Mouse (Mus musculus) neural tube, embryonic 10.5 days (tissue): ENCODE measurements around the gene Sema6d.
"Not testable (repeated sequence)": the region's sequence is repeated elsewhere in the genome, so short reads cannot be mapped to it uniquely, and the experiment has no call there.

ENCODE experiments used
- DNase-seq: peaks from one replicate; pipeline ENCODE4 v3.0.0-alpha.2; 2017; ENCODE audit warnings: low spot score; ENCODE audit errors: extremely low spot score

Sema6d gene

DNA sequence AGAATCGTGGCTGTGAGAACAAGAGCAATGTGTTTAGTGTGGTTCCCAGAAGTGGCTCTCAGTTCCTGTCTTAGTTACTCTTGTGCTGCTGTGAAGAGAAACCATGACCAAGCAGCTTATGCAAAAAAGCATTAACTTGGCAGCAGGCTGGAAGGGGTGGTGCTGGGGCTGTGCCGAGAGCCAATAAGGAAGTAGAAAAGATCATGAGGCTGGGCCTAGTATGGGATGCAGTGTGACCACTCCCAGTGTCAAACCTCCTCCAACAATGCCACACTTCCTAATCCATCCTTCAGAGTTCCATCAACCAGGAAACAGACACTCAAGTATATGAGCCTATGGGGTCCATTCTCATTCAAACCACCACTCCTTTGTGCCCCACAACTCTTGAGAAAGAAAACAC lies 199.6 kb downstream of the Sema6d start:
- no peak for DNase-seq

DNA sequence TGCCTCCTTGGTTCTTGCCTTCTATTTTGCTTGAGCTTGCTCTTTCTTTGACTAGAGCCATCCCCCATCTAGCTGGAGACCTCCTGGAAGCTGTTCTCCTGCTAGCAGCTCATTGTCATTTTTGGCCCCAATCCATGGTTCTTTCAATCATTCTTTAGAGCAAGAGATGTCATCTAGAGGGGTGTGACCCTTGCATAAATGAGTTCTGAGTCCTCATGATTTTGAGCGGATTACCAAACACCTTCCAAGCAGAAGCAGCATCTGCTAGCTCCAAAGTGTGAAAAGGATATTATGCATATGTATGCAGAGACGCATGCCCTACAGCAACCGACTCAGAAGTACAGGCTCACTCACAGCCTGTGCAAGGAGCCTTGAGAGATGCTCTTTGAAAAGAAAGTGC lies 201.4 kb downstream of the Sema6d start:
- DNase-seq, result no peak

DNA sequence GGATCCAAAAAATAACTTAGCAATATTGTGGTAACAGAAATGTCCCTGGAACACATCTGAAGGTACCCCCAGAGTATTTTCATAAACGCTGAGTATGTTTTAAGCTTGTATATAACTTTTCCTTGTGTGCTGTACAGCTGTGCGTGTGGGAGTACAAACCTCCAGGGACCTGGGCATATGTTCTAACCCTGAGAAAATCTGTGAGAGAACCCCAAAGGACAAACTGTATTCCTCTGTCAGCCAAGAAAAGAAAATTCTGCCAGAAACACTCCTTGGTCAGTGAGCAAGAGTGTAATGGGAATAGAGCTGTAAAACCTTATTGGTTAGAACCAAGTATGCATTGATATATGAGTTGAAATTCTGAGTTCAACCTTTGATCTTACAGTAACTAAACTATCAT lies 203.8 kb downstream of the Sema6d start:
- no peak for DNase-seq

DNA sequence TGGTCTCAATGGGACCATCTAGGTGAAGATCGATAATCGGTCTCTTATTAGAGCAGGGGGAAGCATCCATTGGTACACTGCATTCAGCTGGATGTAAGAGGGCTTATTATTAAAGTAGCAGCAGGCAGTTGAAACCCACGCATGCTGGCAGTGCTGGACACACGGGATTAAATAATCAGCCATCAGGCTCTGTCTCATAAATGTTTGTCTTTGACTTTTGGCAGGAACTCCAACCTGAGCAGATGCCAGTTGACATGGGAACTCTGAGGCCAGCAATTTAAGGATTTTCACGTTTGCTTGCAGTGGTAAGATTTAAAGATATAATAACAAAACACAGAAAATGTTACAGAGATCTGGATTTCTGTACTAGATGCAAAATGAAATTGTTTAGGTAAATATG lies 208.6 kb downstream of the Sema6d start:
- DNase-seq, result no peak

DNA sequence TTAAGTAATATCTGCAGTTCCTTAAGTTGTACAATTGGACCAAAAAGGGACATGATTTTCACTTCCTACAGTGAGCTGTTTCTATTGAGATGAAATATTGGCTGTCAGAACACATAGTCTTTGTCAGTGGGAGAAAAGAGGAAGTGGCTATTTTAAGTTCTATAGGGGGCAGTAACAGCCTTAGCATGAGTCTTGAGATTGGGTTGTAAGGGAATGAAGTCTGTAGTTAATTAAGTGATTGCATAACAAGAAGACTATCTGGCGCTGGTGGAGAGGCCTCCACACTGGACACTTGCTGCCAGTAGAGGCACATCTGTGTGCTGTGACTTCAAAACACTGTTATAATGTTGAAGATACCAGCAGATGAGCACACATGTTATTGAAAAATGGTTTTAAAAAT lies 209.1 kb downstream of the Sema6d start:
- no peak for DNase-seq

DNA sequence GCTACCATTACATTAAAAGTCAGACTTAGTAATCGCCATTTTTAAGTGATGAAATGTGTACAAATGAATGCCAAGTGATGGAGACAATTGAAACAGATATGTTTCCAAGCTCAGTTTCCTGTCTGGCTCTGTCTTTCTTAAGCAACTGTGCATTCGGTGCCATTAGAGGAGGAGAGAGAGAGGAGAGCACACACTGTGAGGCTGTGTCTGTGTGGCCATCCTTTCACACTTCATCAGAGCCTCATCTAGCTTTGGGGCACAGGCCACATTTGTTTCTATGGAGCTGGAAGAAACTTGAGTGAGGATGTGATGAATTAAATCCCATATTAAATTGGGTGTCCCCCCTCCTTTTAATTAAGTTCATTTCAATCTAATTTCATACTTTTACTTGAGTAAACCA lies 218.8 kb downstream of the Sema6d start:
- no peak for DNase-seq

DNA sequence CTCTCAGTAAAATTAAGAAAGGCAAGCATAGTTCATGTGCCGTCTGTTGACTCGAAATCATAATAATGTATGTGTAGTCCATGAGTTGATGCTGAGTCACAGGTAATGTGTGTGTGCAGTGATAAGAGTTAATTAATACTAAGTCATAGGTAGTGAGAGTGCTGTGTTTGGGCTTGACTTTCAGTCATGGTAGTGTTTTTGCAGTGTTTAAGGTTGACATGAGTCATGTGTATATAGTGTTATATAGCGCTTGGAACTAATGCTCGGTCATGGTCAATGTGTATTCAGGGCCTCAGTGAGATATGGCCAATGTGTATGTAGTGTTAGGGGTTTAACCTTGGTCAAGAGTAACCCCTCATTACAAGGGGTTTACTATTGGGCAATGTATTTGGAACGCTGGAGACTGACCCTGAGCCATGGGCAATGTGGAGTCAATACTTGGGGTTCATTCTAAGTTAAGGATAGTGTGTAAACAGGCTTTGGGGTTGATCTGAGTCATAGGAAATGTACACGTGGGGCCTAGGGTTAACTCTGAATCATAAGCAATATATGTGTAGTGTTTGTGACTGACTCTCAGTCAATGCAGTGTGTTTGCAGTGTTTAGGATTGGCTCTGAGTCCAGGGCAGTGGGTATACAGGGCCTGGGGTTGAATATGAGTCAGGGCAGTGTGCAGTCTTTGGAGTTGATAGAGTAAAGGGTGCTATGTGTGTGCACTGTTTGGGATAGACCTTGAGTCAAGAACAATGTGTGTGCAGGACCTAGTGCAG lies 219.8 kb downstream of the Sema6d start:
- no peak for DNase-seq

DNA sequence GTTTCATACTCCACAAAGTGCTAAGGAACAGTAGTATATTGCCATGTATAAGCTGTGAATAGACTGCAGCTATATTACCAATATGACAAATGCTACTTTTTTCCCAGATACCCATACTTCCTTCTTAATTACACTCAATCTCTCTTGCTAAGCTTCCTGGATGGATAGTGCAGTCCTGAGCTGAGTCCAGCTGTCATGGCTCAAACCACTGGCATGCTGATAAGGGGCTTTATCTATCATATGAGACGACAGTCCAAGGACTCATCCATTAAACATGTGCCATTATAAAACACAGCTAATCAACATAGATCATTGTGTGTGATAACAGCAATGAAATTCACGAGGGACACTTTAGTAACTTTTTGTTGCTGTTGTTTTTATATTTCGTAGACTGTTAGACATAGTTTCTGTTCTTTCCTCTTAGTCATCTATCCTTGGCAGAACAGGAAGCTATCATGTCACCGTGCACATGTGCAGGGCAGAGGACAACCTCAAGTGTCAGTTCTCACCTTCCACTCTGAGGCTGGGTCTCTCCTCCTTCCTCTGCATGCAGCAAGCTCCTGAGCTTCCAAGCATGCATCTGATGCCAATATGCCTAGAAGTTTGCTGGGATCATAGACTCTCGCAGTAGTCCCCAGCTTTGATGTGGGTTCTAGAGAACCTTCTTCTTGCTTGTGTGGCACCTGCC lies 232.9 kb downstream of the Sema6d start:
- no peak for DNase-seq

DNA sequence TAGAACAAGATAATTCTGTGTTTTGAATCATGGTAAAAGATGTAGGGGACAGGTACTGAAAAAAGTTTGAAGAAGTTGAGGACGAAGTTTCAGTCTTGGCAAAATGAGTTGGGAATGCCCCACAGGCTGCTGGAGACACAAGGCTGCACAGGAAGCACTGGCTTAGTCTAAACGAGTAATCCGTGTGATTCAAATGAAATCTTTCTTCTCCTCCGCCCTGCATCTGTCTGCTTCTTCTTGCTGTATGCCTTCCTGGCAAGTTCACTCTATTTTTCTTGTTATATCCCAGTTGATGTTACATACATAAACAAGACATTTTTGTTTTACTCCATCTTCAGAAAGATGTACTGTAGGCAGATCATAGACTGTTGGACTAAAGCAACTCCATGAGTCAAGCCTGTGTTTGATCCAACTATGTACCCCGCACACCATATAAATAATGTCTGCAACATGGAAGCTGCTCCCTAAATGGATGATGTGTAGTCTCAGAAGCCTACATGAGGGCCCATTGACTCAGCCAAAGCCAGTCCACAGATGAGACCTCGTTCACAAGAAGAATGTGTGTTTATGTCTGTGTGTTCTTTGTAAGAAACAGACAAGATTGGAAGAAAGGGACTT lies 234.4 kb downstream of the Sema6d start:
- no peak for DNase-seq

DNA sequence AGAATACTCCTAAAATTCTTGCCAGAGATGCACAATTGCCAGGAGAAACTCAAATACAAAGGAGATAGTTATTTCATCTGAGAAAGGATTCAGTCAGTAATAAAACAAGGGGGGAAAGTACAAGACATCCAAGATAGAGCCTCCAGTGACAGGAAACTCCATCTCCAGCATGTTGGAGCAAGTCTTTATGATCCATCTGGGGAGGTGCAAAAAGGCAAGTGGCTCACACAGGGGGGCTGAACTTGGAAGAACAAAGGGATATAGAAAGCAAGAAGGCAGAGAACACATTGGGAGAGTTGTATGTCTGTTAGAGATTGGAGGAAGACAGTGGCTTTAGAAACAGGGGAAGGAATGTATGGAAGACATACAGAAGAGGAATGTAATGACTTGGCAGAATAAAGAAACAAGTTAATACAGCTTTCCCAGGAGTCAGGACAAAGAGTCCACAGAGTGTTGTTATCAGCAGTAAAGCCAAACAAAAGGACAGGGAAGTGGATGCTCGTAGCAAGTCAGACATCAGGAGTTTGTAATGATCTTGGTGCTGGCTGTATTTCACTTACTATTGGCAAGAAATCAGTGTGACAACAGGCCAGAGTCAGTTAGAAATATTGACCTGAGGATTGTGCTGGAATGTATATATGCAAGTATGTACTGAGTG lies 239.8 kb downstream of the Sema6d start:
- no peak for DNase-seq

DNA sequence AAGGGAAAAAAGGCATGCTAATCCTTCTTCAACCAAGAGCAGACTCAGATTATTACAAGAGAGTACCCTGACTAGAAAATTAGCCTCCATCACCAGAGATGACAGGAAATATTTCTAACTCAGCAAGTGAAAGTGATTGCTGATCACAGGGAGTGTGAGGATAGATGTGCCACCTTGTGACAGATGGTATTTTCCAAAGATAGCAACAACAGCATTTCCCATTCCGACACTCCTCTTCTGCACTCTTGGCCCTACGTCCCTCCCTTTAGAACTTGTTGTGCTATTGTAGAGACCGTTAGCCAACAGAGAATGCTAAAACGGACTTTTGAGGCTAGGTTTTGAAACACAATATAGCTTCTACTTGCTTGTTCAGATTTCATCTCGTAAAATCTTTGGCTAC lies 243.1 kb downstream of the Sema6d start:
- DNase-seq, result no peak

DNA sequence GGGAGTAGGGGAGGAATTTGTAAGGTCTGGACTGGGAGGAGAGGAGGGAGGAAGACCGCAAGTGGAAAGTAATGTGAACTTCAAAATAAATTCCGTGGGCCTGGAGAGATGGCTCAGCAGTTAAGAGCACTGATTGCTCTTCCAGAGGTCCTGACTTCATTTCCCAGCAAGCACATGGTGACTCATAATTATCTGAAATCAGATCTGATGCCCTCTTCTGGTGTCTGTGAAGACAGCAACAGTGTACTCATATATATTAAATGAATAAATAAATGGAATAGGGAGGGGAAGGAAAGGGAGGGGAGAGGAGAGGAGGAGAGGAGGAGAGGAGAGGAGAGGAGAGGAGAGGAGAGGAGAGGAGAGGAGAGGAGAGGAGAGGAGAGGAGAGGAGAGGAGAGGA lies 244.9 kb downstream of the Sema6d start:
- DNase-seq, result not testable (repeated sequence)

DNA sequence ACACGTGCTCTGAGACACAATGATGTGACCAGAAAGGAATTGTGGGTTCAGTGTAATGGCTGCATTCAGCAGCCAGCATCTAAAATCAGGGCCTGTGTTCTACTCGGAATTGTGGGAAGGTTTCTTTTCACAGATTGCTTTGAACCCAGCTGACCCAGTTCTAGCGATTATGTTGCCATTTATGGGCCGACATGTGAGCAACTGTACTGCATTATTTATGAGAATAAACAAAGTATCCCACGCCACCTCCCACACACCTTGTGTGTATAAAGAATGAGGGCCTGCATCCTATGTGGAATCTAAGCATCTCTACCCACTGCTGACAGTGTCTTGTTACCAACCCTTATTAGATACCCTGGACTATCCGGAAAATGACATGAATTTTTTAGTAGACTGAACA lies 248.5 kb downstream of the Sema6d start:
- DNase-seq, result no peak

DNA sequence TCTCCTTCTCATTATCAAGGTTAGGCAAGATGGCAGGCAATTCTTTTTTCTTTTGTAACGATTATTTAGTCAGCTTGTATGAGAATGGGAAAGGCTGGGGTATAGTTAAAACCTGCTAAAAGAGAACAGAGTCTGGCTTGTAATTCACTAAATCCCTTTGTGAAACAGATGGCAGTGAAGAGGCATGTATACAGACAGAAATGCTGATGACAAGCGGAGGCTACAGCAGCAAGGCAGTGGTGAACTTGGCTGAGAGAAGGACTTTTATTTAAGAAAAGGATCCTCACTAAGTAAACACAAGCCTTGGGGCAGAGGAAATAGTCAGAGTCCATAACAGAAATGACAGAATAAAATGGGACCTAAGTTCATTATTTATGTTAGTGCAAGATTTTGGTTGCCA lies 264.4 kb downstream of the Sema6d start:
- DNase-seq, result no peak

DNA sequence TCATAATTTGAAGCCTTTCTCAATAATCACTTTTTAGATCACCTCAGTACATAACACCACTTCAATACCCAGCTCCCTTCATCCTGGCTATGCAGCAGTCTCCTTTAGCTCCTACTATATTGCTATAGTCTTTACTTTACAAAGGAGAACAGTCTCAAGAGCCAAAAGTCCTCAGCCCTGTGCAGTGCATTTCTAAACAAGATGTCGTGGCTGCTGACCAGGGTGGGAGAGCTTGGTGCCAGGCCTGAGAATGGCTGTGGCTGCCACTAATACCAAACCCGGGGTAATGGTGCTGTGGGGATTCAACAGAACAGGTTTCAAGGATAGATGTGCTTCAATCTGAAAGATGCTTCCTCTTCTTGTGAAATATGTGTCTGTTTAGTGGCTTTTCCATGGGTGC lies 264.9 kb downstream of the Sema6d start:
- no peak for DNase-seq

DNA sequence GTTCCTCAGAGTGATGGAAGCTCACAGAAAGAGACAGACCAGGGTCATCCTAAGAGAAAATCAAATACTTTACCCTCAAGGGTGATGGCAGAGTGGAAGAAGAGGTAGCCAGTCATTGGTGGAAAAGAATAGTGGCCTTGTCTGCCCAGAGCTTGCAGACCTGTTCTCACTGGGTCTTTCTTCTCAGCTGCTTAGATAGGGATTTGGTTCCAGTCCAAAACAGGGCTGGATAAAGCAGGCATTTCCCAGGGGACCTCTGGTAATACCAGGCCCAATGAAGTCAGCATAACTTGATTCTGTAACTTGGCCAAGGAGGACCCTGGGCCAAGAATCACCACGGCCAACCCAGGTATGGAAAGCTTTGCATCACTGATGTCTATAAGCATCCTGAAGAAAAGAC lies 279.5 kb downstream of the Sema6d start:
- DNase-seq, result no peak

DNA sequence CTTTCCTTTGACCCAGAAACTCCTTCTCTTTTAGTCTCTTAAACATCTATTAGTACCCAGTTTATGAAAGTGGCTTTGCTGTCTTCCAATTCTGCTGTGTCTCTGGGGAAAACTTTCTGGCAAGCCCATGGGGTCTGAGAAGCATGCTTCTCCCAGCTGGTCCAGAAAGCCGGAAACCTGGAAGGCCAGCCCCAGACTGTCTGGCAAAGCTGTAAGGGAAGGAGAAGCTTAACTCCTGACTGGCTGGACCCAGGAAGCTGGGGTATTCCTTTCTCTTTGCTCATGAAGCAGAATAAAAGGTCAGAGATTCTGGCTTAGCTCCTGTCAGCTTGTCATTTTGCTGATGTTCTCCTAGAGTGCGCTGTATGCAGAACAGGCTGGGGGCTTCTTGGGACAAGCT lies 280.2 kb downstream of the Sema6d start:
- DNase-seq, result no peak

DNA sequence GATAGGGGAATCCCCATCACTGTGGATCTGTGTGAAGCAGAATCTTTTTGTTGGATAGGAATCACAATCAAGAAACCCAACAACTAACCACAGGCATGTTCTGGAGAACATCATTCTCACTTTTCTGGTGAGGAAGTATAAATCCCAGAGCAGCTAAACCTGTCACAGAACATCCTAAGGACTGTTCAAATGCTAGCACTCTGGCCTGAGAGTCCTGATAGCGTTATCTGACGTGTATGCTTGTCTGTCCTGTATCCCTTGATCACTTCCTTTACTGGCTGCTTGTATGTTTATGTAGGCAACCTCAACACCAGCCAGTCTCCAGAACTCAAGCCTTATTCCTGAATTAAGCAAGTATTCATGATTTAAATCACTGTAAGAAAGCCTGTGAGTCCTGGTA lies 281.6 kb downstream of the Sema6d start:
- no peak for DNase-seq

DNA sequence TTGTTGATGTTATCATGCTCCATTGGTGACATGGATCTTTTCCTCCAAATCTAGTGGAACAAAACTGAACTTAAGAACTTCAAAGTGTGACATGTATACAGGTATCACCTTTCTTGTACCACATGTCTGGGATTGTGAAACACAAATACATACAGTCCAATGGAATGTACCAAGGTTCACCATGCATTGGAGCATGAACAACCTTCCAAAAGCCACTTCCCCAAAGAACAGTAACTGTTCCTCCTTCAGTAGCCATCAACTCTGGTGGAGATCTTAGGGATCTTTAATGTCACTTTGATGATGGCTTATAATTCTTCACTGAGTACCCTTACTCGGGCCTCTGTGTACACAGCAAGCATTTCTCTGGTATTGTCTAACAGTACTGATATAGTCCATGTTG lies 295.3 kb downstream of the Sema6d start:
- DNase-seq, result no peak

DNA sequence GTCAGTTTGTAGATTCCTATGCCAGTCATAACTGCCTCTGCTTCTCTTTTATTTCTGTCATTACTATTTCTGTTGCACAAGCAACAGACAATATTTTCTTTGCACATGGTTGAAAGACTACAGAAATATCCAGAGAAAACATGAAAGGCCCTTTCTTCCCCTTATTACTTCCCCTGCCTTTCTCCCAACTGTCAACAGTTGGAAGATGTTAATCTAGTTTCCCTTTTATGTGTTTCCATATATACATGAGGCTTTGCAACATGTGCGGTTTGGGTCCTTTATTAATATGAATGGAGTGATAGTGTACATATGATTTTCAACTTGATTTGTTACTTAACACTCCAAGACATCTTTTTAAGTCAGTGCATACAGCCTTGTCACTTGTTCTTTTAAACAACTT lies 296.0 kb downstream of the Sema6d start:
- DNase-seq, result no peak

DNA sequence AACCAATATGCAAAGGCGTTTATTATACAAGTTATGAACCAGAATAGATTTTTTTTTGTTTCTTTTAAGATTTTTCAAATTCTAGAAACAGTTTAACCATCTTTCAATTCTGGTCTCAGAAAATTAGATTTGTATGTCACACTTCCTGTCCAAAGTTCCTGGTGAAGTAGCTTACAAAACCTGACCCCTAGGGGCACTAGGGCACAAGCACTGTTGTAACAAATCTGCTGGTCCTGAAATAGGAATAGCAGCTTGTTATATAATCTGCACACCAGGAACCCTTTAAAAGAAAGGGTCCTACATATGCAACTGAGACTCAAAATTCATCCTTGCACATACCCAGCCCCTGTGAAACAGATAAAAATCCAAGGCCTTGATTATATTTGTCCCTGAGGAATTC lies 298.5 kb downstream of the Sema6d start:
- DNase-seq, result no peak

DNA sequence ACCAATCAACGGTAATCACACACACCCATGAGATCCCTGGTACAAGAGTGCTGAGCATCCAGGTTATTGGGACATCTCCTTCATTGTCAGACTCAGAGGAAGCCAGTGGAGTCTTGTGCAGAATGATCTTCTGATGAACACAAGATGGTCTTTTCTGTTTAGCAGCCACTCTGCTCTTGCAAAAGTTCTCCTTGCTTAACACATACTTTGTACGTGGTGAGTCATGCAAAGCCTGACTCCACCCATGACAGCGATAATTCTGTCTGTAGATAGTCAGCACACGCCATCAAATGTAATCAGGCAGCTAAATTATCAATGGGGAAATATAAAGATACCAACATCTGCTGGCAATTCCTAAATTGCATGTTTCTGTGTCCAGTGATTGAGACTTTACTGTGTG lies 307.0 kb downstream of the Sema6d start:
- no peak for DNase-seq
